Mouse (Mus musculus): ENCODE measurements around the gene Gm5269. TPM values are rescaled to one million over a fixed set of nuclear protein-coding genes. Genes with fewer than 3 reads are reported as not detected.

Gm5269 gene
- total and polyA plus RNA-seq, 3 experiments, result 2.2 TPM; not detected in 2

DNA sequence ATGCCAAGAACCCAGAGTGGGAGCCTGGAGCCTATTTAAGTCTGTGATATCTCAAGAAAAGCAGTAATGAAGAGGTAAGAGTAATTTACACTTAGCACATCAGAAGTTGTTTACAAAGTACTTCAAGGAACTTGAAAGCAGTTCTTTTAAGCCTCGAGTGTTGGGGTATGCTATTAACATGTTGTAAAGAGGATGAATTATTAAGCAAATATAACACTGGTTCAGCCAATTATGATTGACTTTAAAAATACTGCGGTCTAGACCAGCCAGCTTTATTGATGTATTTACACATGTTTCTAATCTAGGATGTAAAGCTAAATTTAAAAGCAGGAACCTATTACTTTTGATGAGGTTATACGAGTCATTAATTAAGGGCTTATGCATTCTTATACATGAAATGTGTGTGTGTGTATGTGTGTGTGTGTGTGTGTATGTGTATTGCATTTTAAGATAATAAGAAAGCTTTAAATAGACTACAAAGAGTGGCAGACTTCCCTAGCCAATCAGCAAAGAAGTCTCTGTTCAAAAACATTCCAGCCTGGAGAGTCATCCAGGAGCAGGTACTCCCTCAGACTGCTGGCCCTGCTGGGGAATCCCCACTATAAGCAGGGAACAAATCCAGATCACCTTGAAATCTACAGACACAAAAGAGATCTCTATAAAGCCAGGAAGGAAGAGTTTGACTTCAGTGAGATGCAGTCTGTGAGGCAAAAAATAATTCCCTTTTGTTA lies 23.6 kb downstream of the Gm5269 start:
- Histone ChIP-seq H3K4me2 (ENCODE audit: insufficient read depth, low read depth, poor library complexity, severe bottlenecking) (no peak overlapping the region), H3K27ac (ENCODE audit: insufficient read depth, low read depth) (no peak overlapping the region), H3K4me1 (ENCODE audit: control insufficient read depth in 1 of 2, insufficient read depth in 2 of 2) (peaks cover 0 to 37% of the 10 kb centered on the region in 2 experiments; a peak in 2 of 4 replicates), H3K36me3 (replicated peaks in 1 of 2; ENCODE audit: control insufficient read depth in 1 of 2, insufficient read depth in 1 of 2, low read length in 1 of 2) (no peaks in the 10 kb centered on the region), H3K79me2 (replicated peaks; ENCODE audit: control insufficient read depth, extremely low read depth, insufficient read depth, poor library complexity, severe bottlenecking) (no peaks in the 10 kb centered on the region), H3K27me3 (replicated peaks) (no peaks in the 10 kb centered on the region), H3K9ac (ENCODE audit: insufficient read depth, low read depth) (no peak overlapping the region), H3K9me3 (replicated peaks; ENCODE audit: low read length) (peaks cover 2% of the 10 kb centered on the region), H3K4me3 (replicated peaks in 1 of 3; ENCODE audit: low read depth in 2 of 3, low read length in 2 of 3, poor library complexity in 1 of 3) (no peak overlapping the region)
- DNase-seq (ENCODE audit: extremely low read depth), result no peak
- dilution Hi-C loops (cut with MboI; ENCODE audit: extremely low pct_ligation_motif_present, extremely low pct_unique_long_range_greater_than_20kb, low sequenced_read_pairs) (no loop called here), in situ Hi-C loops (cut with MboI; ENCODE audit: low pct_ligation_motif_present, low pct_unique_long_range_greater_than_20kb, low sequenced_read_pairs) (no loop called here)
- no peak for TF ChIP-seq ELF1 (IDR thresholded peaks at IDR 0.05; ENCODE audit: low read depth, low read length)
- no peak for TF ChIP-seq USF1 (IDR thresholded peaks at IDR 0.05; ENCODE audit: low read depth, low read length)
- no peak for TF ChIP-seq ETS1 (conservative IDR thresholded peaks at IDR 0.05; ENCODE audit: low read depth, low read length)
- TF ChIP-seq ZMIZ1 (IDR thresholded peaks at IDR 0.05; ENCODE audit: low read depth, low read length), result no peak
- TF ChIP-seq USF2 (conservative IDR thresholded peaks at IDR 0.05; ENCODE audit: low read depth, low read length), result no peak
- TF ChIP-seq SMC3 (IDR thresholded peaks at IDR 0.05; ENCODE audit: low read depth, low read length), result no peak
- no peak for TF ChIP-seq UBTF (IDR thresholded peaks at IDR 0.05; ENCODE audit: low read depth, low read length)
- TF ChIP-seq RCOR1 (conservative IDR thresholded peaks at IDR 0.05; ENCODE audit: low read depth, low read length), result no peak
- TF ChIP-seq TBP (conservative IDR thresholded peaks at IDR 0.05; ENCODE audit: low read depth, low read length), result no peak
- no peak for TF ChIP-seq POLR2AphosphoS2 (IDR thresholded peaks at IDR 0.05; ENCODE audit: low read depth, low read length)
- TF ChIP-seq CTCF (conservative IDR thresholded peaks at IDR 0.05 in 1 of 2, IDR thresholded peaks at IDR 0.05 in 1 of 2; ENCODE audit: low read depth in 2 of 2, low read length in 2 of 2), result no peak
- TF ChIP-seq SIN3A (IDR thresholded peaks at IDR 0.05; ENCODE audit: low read length), result no peak
- no peak for TF ChIP-seq HCFC1 (IDR thresholded peaks at IDR 0.05; ENCODE audit: low read depth, low read length)

DNA sequence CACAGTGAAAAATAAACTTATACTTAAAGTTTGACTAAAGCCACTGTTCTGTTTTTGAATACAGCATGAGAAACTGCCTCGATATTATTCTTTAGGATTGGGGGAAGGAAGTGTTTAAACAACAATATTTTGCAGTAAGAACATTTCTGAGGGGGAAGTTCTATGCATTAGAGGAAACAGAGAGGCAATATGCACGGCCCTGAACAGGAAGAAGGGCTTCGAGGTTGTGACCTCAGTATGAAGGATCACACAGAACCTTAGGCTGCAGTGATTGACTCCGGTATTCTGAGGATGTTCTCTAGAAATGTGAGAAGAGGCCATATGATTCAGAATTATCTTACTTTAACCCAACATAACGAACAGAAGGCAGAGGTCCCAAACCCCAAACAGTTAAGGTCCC lies 24.3 kb downstream of the Gm5269 start:
- no peaks in the 10 kb centered on the region for H3K36me3 ChIP-seq (replicated peaks in 1 of 2; ENCODE audit: control insufficient read depth in 1 of 2, insufficient read depth in 1 of 2, low read length in 1 of 2)
- peaks cover 2% of the 10 kb centered on the region for H3K9me3 ChIP-seq (replicated peaks; ENCODE audit: low read length)
- H3K9ac ChIP-seq (ENCODE audit: insufficient read depth, low read depth), result no peak overlapping the region
- peaks cover 0 to 39% of the 10 kb centered on the region in 2 experiments; a peak in 2 of 4 replicates for H3K4me1 ChIP-seq (ENCODE audit: control insufficient read depth in 1 of 2, insufficient read depth in 2 of 2)
- no peak overlapping the region for H3K4me2 ChIP-seq (ENCODE audit: insufficient read depth, low read depth, poor library complexity, severe bottlenecking)
- no peak overlapping the region for H3K4me3 ChIP-seq (replicated peaks in 1 of 3; ENCODE audit: low read depth in 2 of 3, low read length in 2 of 3, poor library complexity in 1 of 3)
- dilution Hi-C loops (cut with MboI; ENCODE audit: extremely low pct_ligation_motif_present, extremely low pct_unique_long_range_greater_than_20kb, low sequenced_read_pairs), result no loop called here
- no peaks in the 10 kb centered on the region for H3K79me2 ChIP-seq (replicated peaks; ENCODE audit: control insufficient read depth, extremely low read depth, insufficient read depth, poor library complexity, severe bottlenecking)
- H3K27ac ChIP-seq (ENCODE audit: insufficient read depth, low read depth), result no peak overlapping the region
- no peak for DNase-seq (ENCODE audit: extremely low read depth)
- TF ChIP-seq MEF2A (IDR thresholded peaks at IDR 0.05; ENCODE audit: borderline replicate concordance, low read depth, low read length) (no peak), ELF1 (IDR thresholded peaks at IDR 0.05; ENCODE audit: low read depth, low read length) (no peak), UBTF (IDR thresholded peaks at IDR 0.05; ENCODE audit: low read depth, low read length) (no peak), BHLHE40 (IDR thresholded peaks at IDR 0.05; ENCODE audit: low read depth, low read length) (no peak), MXI1 (IDR thresholded peaks at IDR 0.05; ENCODE audit: low read depth, low read length) (no peak), NELFE (IDR thresholded peaks at IDR 0.05; ENCODE audit: low read depth, low read length) (no peak), RCOR1 (conservative IDR thresholded peaks at IDR 0.05; ENCODE audit: low read depth, low read length) (no peak), RAD21 (IDR thresholded peaks at IDR 0.05; ENCODE audit: low read depth, low read length) (no peak)
- H3K27me3 ChIP-seq (replicated peaks), result no peaks in the 10 kb centered on the region
- in situ Hi-C loops (cut with MboI; ENCODE audit: low pct_ligation_motif_present, low pct_unique_long_range_greater_than_20kb, low sequenced_read_pairs), result no loop called here

Data from CH12.LX (cell line).